Mouse (Mus musculus) forebrain, postnatal 0 days (tissue): Measurements from ENCODE around the gene Slc25a23. TPM values are rescaled to one million over a fixed set of nuclear protein-coding genes. Genes with fewer than 3 reads are reported as not detected.

Experiments
- ATAC-seq: fragments of 200-750 bp; cut with Nextera tagmentation; 2 replicates; pipeline ENCODE4 v1.8.0; 2017; ENCODE audit warnings: mild to moderate bottlenecking, moderate library complexity
- DNase-seq: peaks from one replicate; pipeline ENCODE4 v3.0.0-alpha.2; 2015
- H3K27ac ChIP-seq: fragments of 300-500 bp; sonication (generic); 2 replicates; pipeline ENCODE4 v1.5.1; 2014; ENCODE audit warnings: low read depth, mild to moderate bottlenecking, antibody characterized with exemption, low read length, moderate library complexity, mixed read lengths
- H3K27me3 ChIP-seq: fragments of 300-500 bp; sonication (generic); 2 replicates; pipeline ENCODE4 v1.6.1; 2014; ENCODE audit warnings: mild to moderate bottlenecking, low read length, mixed read lengths; ENCODE audit not compliant: insufficient read depth
- H3K36me3 ChIP-seq: fragments of 300-500 bp; sonication (generic); 2 replicates; pipeline ENCODE4 v1.6.1; 2014; ENCODE audit warnings: mild to moderate bottlenecking, moderate library complexity; ENCODE audit not compliant: insufficient read depth
- H3K4me1 ChIP-seq: fragments of 300-500 bp; sonication (generic); 2 replicates; pipeline ENCODE4 v1.6.1; 2014; ENCODE audit warnings: antibody characterized with exemption; ENCODE audit not compliant: insufficient read depth
- H3K4me2 ChIP-seq: fragments of 300-500 bp; sonication (generic); 2 replicates; pipeline ENCODE4 v1.6.1; 2014; ENCODE audit warnings: low read depth, mild to moderate bottlenecking, moderate library complexity
- H3K4me3 ChIP-seq: fragments of 300-500 bp; sonication (generic); 2 replicates; pipeline ENCODE4 v1.5.1; 2014; ENCODE audit warnings: low read depth, low read length, mixed read lengths
- H3K9ac ChIP-seq: fragments of 300-500 bp; sonication (generic); 2 replicates; pipeline ENCODE4 v1.6.1; 2014; ENCODE audit warnings: mild to moderate bottlenecking
- H3K9me3 ChIP-seq: fragments of 300-500 bp; sonication (generic); 2 replicates; pipeline ENCODE4 v1.6.1; 2016; ENCODE audit warnings: low read length
- CTCF ChIP-seq: sonication (generic); IDR thresholded peaks from 2 replicates; pipeline ENCODE4 v1.5.1; 2016; ENCODE audit warnings: antibody characterized with exemption, control low read depth, low read depth
- WGBS: fragments of 180-500 bp; shearing (Covaris S2); extraction: QIAGEN DNeasy Blood & Tissue Kit; methylation state at CpG from one replicate; pipeline ENCODE4 v1.1.7; 2014; 5-methylcytosine and 5-hydroxymethylcytosine counted together
- polyA plus RNA-seq: library from polyadenylated mRNA; unstranded; fragments of >200 nt; fragmentation: Nextera tagmentation; extraction: Ambion mirVana; gene quantifications from 2 replicates; pipeline ENCODE4 v1.2.1, GENCODE M21; 2015
- total RNA-seq: library from RNA; depleted of rRNA; stranded (reverse); fragments of >200 nt; gene quantifications from 2 replicates; pipeline ENCODE4 v1.2.3, GENCODE M21; 2014

Slc25a23 gene
- total and polyA plus RNA-seq, 2 experiments from 2014 or later = 43.2 to 101 TPM

DNA sequence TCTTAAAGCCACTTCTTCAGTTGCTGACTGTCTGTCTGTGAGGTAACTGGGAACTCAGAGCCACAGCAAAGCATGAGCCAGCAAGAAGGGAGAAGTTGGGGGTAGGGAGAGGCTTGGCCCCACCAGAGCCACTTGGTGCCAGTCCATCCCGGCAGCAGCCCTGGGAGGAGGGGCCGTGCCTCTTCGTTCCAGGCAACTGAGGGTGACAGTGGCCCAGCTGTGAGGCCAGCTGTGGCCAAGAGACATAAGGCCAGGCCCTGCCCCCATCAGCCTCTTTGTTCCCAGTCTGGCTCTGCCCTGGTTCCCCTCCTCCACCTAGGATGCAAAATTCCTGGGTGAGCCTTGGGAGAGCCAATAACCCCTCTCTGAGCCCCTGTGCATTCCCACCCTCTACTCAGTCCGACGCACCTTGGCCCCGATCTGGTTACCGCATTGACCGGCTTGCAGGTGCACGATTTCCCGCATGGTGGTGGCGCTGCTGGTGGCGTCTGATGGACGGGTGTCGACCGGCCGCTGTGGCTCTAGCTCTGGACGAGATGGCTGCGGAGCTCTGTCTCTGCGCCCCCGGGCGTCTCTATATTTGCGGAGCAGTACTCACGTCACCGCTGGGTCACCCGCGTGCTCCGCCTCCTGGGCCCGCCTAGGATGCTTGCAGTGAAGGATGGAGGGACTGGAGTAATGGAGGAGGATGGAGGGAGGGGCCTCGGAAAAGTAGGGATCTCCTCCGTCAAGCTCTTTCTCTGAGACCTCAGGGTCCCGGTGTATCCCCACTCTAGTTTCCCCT is 27.6 kb upstream of the Slc25a23 start, which contains the start of gene Tubb4a:
Gene Tubb4a, minus strand, starts transcription at position 734 of the 784 bp plus-strand sequence.
- 1% methylated on average over 31 of the region's 31 CpGs for WGBS

DNA sequence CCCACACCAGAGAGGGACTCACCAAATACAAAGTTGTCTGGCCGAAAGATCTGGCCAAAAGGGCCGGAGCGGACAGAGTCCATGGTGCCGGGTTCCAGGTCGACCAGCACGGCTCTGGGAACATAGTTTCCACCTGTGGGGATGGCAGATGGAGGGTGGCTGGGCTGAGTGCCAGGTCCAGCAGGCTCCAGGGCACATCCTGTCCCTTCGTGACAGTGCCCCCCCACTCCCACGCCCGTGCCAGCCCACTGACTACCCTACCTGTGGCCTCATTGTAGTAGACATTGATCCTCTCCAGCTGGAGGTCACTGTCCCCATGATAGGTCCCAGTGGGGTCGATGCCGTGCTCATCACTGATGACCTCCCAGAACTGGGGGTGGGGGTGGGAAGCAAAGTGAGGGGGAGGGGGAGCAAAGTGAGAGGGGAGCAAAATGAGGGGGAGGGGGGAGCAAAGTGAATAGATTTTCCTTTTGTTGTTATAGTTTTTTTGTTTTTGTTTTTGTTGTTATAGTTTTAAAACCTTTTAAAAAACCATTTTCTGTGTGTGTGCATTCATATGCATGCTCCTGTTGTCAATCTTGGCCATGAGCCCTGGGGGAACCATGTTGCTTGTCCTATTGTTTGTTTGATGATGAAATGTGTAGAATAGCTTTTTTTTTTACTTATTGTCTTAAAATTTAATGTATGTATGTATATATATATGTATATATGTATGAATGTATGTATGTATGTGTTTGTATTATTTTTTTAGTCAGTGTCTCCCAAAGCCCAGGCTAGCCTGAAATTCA is 26.5 kb upstream of the Slc25a23 start:
- Histone ChIP-seq H3K4me2 (peak overlapping the region; percentile 76), H3K4me1 (peaks cover 6% of the 10 kb centered on the region; the same call in 1 of the 2 replicates), H3K36me3 (peaks cover 24% of the 10 kb centered on the region), H3K4me3 (peak overlapping the region; percentile 72), H3K9me3 (no peaks in the 10 kb centered on the region), H3K27me3 (no peaks in the 10 kb centered on the region), H3K9ac (peak overlapping the region; percentile 93; the same call in 1 of the 2 replicates), H3K27ac (no peak overlapping the region)
- whole genome bisulfite sequencing = 83% methylated on average over 11 of the region's 11 CpGs
- no peak for ATAC-seq
- TF ChIP-seq CTCF = no peak
- no peak for DNase-seq

More for the DNA sequence above, 27.6 kb upstream of the Slc25a23 start, which contains the start of gene Tubb4a:
- peak within 1 kb of the TSS; percentile 93 for H3K9ac ChIP-seq
- TF ChIP-seq CTCF = peak; percentile 41
- no peaks in the 10 kb centered on the region for H3K27me3 ChIP-seq
- H3K4me3 ChIP-seq = peak within 1 kb of the TSS; percentile 72
- H3K36me3 ChIP-seq = peaks cover 16% of the 10 kb centered on the region
- peak within 1 kb of the TSS; percentile 87 for H3K27ac ChIP-seq
- H3K4me2 ChIP-seq = peak within 1 kb of the TSS; percentile 76
- peaks cover 6% of the 10 kb centered on the region; the same call in 1 of the 2 replicates for H3K4me1 ChIP-seq
- peak; percentile 98 for ATAC-seq
- peak; percentile 91 for DNase-seq
- H3K9me3 ChIP-seq = no peaks in the 10 kb centered on the region

DNA sequence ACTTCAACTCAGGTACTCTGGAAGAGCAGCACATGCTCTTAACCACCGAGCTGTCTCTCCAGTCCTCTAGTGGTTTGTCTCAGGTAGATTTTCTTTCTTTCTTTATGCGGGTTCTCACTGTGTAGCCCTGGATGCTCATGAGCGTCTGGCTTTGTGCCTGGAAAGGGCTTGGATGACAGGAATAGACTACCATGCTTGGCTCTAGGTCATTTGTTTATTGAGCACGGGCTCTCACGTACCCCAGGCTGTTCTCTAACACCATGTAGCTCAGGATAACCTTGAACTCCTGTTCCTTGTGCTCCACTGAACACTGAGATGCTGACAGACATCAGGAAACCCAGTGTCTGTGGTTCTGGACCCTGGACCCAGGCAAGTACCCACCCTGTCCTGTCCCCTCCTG is 22.8 kb upstream of the Slc25a23 start:
- H3K9ac ChIP-seq = no peak overlapping the region
- no peaks in the 10 kb centered on the region for H3K27me3 ChIP-seq
- H3K36me3 ChIP-seq = peaks cover 39% of the 10 kb centered on the region
- DNase-seq (no peak), ATAC-seq (no peak)
- no peak for TF ChIP-seq CTCF
- WGBS = 79% methylated on average over 5 of the region's 5 CpGs
- no peak overlapping the region for H3K4me2 ChIP-seq
- no peaks in the 10 kb centered on the region for H3K9me3 ChIP-seq
- H3K27ac ChIP-seq = no peak overlapping the region
- peaks cover 3% of the 10 kb centered on the region; the same call in 1 of the 2 replicates for H3K4me1 ChIP-seq
- H3K4me3 ChIP-seq = no peak overlapping the region

DNA sequence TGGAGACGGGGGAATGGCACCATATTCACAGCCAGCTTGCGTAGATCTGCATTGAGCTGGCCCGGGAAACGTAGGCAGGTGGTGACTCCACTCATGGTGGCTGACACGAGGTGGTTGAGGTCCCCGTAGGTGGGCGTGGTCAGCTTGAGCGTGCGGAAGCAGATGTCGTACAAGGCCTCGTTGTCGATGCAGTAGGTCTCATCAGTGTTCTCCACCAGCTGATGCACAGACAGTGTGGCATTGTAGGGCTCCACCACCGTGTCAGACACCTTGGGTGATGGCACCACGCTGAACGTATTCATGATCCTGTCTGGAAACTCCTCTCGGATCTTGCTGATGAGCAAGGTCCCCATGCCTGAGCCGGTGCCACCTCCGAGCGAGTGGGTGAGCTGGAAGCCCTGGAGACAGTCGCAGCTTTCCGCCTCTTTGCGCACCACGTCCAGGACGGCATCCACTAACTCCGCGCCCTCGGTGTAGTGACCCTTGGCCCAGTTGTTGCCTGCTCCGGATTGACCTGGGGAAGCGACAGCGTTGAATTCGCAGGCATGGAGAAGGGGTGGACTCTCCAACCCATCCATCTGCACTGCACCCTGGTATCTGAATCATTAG is 21.7 kb upstream of the Slc25a23 start:
- no peak for DNase-seq
- no peak overlapping the region for H3K9ac ChIP-seq
- ATAC-seq = no peak
- no peaks in the 10 kb centered on the region for H3K27me3 ChIP-seq
- peaks cover 39% of the 10 kb centered on the region for H3K36me3 ChIP-seq
- no peak for TF ChIP-seq CTCF
- H3K4me1 ChIP-seq = peaks cover 3% of the 10 kb centered on the region; the same call in 1 of the 2 replicates
- WGBS = 96% methylated on average over 31 of the region's 31 CpGs
- H3K27ac ChIP-seq = no peak overlapping the region
- H3K4me2 ChIP-seq = no peak overlapping the region
- no peak overlapping the region for H3K4me3 ChIP-seq
- no peaks in the 10 kb centered on the region for H3K9me3 ChIP-seq

DNA sequence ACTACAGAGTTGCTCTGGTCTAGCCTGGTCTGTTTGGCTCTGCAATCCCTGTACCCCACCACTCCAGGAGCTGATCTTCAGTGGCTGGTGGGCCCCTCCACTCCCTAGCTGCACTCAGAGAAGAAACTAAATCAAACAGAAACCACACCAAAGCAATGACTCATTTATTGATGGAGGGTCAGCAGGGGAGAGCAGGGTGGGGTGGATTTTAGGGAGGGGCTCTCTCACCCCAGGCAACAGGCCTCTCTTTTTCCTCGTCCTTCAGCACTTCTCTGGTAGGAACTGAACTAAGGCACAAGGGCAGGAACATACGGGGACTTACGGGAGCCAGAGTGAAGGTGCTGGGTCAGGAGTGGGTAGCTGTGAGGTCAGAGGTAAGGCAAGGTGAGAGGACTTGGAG is 20.3 kb upstream of the Slc25a23 start:
- Histone ChIP-seq H3K4me1 (no peaks in the 10 kb centered on the region), H3K4me2 (no peak overlapping the region), H3K4me3 (no peak overlapping the region), H3K36me3 (peaks cover 39% of the 10 kb centered on the region), H3K27me3 (no peaks in the 10 kb centered on the region), H3K27ac (no peak overlapping the region), H3K9me3 (no peaks in the 10 kb centered on the region), H3K9ac (no peak overlapping the region)
- ATAC-seq (no peak), DNase-seq (no peak)
- WGBS = 83% methylated on average over 3 of the region's 3 CpGs
- TF ChIP-seq CTCF = no peak

DNA sequence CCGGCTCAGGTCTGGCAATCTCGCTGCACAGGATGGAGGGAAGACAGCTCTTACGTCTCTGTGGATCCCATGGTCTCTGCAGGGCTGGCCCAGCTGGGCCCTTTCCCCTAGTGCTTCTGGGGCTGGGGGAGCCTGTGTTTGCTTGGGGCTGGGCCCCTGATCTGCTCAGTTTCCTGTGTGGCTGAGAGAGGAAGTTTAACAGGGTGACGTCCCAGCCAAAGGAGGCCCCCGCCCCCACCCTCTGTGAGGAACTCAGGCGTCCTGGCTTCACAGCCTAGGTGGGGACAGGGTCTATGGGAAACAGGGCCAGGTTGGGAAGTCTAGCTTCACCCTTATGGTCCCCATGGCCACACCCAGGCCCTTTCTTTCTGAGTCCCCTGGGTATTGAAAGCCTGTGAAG is 18.7 kb upstream of the Slc25a23 start, which contains the start of gene Dennd1c:
Gene Dennd1c, minus strand, starts transcription at position 179 of the 400 bp plus-strand sequence.
- Histone ChIP-seq H3K9ac (no peak within 1 kb of the TSS), H3K4me3 (no peak within 1 kb of the TSS), H3K9me3 (no peaks in the 10 kb centered on the region), H3K27me3 (no peaks in the 10 kb centered on the region), H3K27ac (0 out of 2 replicates have a peak within 1 kb of the TSS, but pooled peaks have one; percentile 15), H3K4me1 (no peaks in the 10 kb centered on the region), H3K4me2 (no peak within 1 kb of the TSS), H3K36me3 (peaks cover 30% of the 10 kb centered on the region)
- DNase-seq (no peak), ATAC-seq (peak; percentile 10; the same call in 1 of the 2 replicates)
- no peak for TF ChIP-seq CTCF
- 63% methylated on average over 6 of the region's 6 CpGs for WGBS
